ENCODE assay signal across 8 mouse cellular contexts in the genomic region with DNA sequence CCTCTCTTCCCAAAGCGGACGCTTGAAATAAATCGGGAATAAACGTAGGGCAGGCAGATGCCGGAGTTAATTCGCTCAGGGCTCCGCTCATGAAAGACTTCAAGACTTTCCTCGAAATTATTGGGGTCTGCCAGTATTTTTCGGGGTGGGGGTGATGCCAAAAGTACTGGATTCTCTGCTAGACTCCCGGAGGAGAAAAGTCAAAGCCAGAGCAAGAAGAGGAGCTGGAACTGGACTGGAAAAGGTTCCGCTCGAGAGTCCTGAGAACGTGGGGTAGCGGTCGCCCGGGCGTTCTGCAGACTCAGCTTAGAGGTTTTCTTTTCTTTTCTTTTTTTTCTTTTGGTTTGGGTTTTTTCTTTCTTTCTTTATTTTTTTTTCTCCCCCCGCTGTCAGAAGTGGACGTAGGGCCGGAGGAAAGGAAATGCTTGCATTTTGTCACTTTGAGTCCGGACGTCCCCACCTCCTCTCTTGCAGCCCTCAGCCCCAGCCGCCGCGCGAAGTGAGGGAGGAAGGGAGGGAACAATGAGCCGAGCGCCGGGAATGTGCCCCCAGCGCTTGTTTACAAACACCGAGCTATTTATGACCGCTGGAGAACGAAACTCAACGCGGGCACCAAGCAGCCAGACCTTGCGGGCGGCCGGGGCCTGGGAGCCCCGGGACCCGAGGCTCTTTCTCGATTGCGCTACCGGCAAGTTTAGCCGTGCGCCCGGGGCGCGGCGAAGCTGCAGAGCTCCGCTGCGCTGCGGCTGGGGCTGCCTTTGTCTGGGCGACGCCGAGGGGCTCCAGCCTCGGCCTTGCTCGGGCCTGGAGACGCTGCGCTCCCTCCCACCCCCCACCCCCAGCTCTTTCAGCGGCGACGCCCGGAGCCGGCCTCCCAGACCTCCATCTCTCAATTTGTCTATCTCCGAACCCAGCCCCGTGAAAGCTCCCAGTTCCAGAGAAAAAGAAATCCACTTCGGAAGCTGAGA. TPM values are rescaled to one million over a fixed set of nuclear protein-coding genes. Genes with fewer than 3 reads are reported as not detected.
A peak's percentile ranks its signal among the peaks of the same experiment; 100 is the strongest.
DNase-seq lines count a peak whose midpoint lies in the region; ATAC-seq lines count a peak whose summit lies in the region.

No protein-coding gene starts in this region.

- no peak for ATAC-seq in megakaryocyte, adult 5-6 weeks (ENCODE audit: poor library complexity, severe bottlenecking)
- ATAC-seq in forebrain, embryonic 12.5 days (ENCODE audit: low FRiP score), result peak; percentile 62
- no peak for ATAC-seq in liver, embryonic 11.5 days (replicated peaks; ENCODE audit: low FRiP score)
- ATAC-seq in neural tube, embryonic 12.5 days (ENCODE audit: low FRiP score, low read depth), result peak; percentile 25; the same call in 1 of the 2 replicates

- peak overlapping the region; percentile 97 for H3K27ac ChIP-seq in forebrain, embryonic 12.5 days
- H3K27ac ChIP-seq in liver, embryonic 11.5 days (ENCODE audit: low read depth, low read length), result peak overlapping the region; percentile 96
- peak overlapping the region; percentile 99 for H3K27ac ChIP-seq in neural tube, embryonic 12.5 days

- DNase-seq in adrenal gland, postnatal 4 days (ENCODE audit: low spot score in 2 of 2), result peak; percentile 40 to 44
- DNase-seq in heart, postnatal 4 days, result peak; percentile 78
- DNase-seq in liver, embryonic 11.5 days (ENCODE audit: low spot score), result peak; percentile 71
- DNase-seq in frontal cortex, adult 2 months (ENCODE audit: extremely low spot score in 1 of 2, low spot score in 1 of 2), result no peak

- H3K27me3 ChIP-seq in megakaryocyte, embryonic 14.5 days (replicated peaks), result no peaks in the 10 kb centered on the region
- H3K27me3 ChIP-seq in forebrain, embryonic 12.5 days, result peaks cover 30% of the 10 kb centered on the region
- H3K27me3 ChIP-seq in liver, embryonic 11.5 days (replicated peaks; ENCODE audit: control insufficient read depth, insufficient read depth, low read length), result no peaks in the 10 kb centered on the region
- H3K27me3 ChIP-seq in neural tube, embryonic 12.5 days (replicated peaks), result no peaks in the 10 kb centered on the region

- H3K9me3 ChIP-seq in megakaryocyte, embryonic 14.5 days, result no peaks in the 10 kb centered on the region
- H3K9me3 ChIP-seq in forebrain, embryonic 12.5 days, result no peaks in the 10 kb centered on the region
- no peaks in the 10 kb centered on the region for H3K9me3 ChIP-seq in liver, embryonic 11.5 days (ENCODE audit: control insufficient read depth, low read length)
- H3K9me3 ChIP-seq in neural tube, embryonic 12.5 days, result no peaks in the 10 kb centered on the region

- peak overlapping the region; percentile 86 for H3K4me2 ChIP-seq in forebrain, embryonic 12.5 days
- H3K4me2 ChIP-seq in liver, embryonic 11.5 days, result peak overlapping the region; percentile 98
- H3K4me2 ChIP-seq in neural tube, embryonic 12.5 days (replicated peaks), result peak overlapping the region; percentile 92

- peak overlapping the region; percentile 93 for H3K4me3 ChIP-seq in megakaryocyte, embryonic 14.5 days (replicated peaks)
- H3K4me3 ChIP-seq in forebrain, embryonic 12.5 days (replicated peaks), result peak overlapping the region; percentile 58
- H3K4me3 ChIP-seq in liver, embryonic 11.5 days (ENCODE audit: low read depth, low read length), result peak overlapping the region; percentile 70
- peak overlapping the region; percentile 77 for H3K4me3 ChIP-seq in neural tube, embryonic 12.5 days

- under 1% methylated on average over 66 of the region's 67 CpGs for WGBS in forebrain, embryonic 12.5 days
- WGBS in liver, embryonic 11.5 days, result under 1% methylated on average over 65 of the region's 67 CpGs
- WGBS in neural tube, embryonic 12.5 days, result under 1% methylated on average over 67 of the region's 67 CpGs

- H3K36me3 ChIP-seq in megakaryocyte, embryonic 14.5 days (replicated peaks; ENCODE audit: low read length), result peaks cover 18% of the 10 kb centered on the region
- no peaks in the 10 kb centered on the region for H3K36me3 ChIP-seq in forebrain, embryonic 12.5 days (replicated peaks)
- H3K36me3 ChIP-seq in liver, embryonic 11.5 days (ENCODE audit: control insufficient read depth, insufficient read depth, low read length), result no peaks in the 10 kb centered on the region
- peaks cover 3% of the 10 kb centered on the region; the same call in 1 of the 2 replicates for H3K36me3 ChIP-seq in neural tube, embryonic 12.5 days

- H3K9ac ChIP-seq in forebrain, embryonic 12.5 days, result peak overlapping the region; percentile 90
- peak overlapping the region; percentile 84 for H3K9ac ChIP-seq in liver, embryonic 11.5 days (ENCODE audit: low read depth, low read length)
- H3K9ac ChIP-seq in neural tube, embryonic 12.5 days, result peak overlapping the region; percentile 100

- H3K4me1 ChIP-seq in megakaryocyte, embryonic 14.5 days, result peaks cover 30% of the 10 kb centered on the region
- peaks cover 34% of the 10 kb centered on the region for H3K4me1 ChIP-seq in forebrain, embryonic 12.5 days
- H3K4me1 ChIP-seq in liver, embryonic 11.5 days (replicated peaks; ENCODE audit: control insufficient read depth, insufficient read depth, low read length), result peaks cover 14% of the 10 kb centered on the region
- peaks cover 27% of the 10 kb centered on the region for H3K4me1 ChIP-seq in neural tube, embryonic 12.5 days

RNA-seq across cellular contexts. Expression of gene Meis1, which starts 0.7 kb away (rescaled TPM):
- 121 and 264 TPM in 2 replicates for polyA plus RNA-seq in megakaryocyte, embryonic 14.5 days (2012; ENCODE audit: insufficient read depth, low replicate concordance)
- 3.3 and 4.2 TPM in 2 replicates for total RNA-seq in megakaryocyte, adult 5-6 weeks (2015)
- total RNA-seq in megakaryocyte, adult 5-6 weeks (2017), result 5.9 and 6.0 TPM in 2 replicates
- 10 to 100 TPM; 69.6 to 73.3 TPM for total RNA-seq in adrenal gland, postnatal 4 days (2021)
- 40.4 and 44.8 TPM in 2 replicates for polyA plus RNA-seq in forebrain, embryonic 12.5 days (2016; fragmentation: Nextera tagmentation; extraction: Ambion mirVana)
- total RNA-seq in heart, postnatal 4 days (2021), result 10 to 100 TPM; 37.8 to 41.6 TPM
- 44.7 and 46.6 TPM in 2 replicates for polyA plus RNA-seq in liver, embryonic 11.5 days (2014; fragmentation: Nextera tagmentation; extraction: Ambion mirVana)
- polyA plus RNA-seq in neural tube, embryonic 12.5 days (2016; fragmentation: Nextera tagmentation; extraction: Ambion mirVana), result 188 and 191 TPM in 2 replicates
- polyA plus RNA-seq in frontal cortex, adult 2 months (2012; rRNA removed), result 21.9 and 22.7 TPM in 2 replicates

Comparison
In these comparisons a context has a peak if more than half of its experiments do, and no peak if none do; other contexts are left out.
1. ATAC-seq: peak in forebrain, embryonic 12.5 days (single experiment) and neural tube, embryonic 12.5 days (single experiment); none in megakaryocyte, adult 5-6 weeks (single experiment) and liver, embryonic 11.5 days (single experiment).
2. DNase-seq: peak in adrenal gland, postnatal 4 days (2 of 2), heart, postnatal 4 days (single experiment) and liver, embryonic 11.5 days (single experiment); none in frontal cortex, adult 2 months (0 of 2).
3. Peak in every context shown above with its lines, with median percentiles within 50 percentile points of each other: H3K4me3 ChIP-seq, H3K27ac ChIP-seq, H3K4me2 ChIP-seq and H3K9ac ChIP-seq.